Mouse (Mus musculus) testis, adult 2 months (tissue): Measurements from ENCODE around the gene Smarca4.

Source experiments
- CTCF ChIP-seq: fragments of 200-500 bp; IDR thresholded peaks from 2 replicates; pipeline ENCODE4 v1.5.1; 2012; ENCODE audit warnings: low read depth, mild to moderate bottlenecking, inconsistent platforms, low read length, moderate library complexity; ENCODE audit not compliant: control insufficient read depth, insufficient read depth, insufficient replicate concordance
- POLR2A ChIP-seq: fragments of 200-500 bp; IDR thresholded peaks from 2 replicates; pipeline ENCODE4 v1.6.1; 2012; ENCODE audit warnings: low read depth, mild to moderate bottlenecking, inconsistent platforms, low read length, moderate library complexity; ENCODE audit not compliant: control insufficient read depth

- TF ChIP-seq POLR2A (no peak), CTCF (no peak)
Observed at GRCm38 (mm10) chr9:21717015-21717414, 101.0 kb downstream of the Smarca4 start.
